Mouse (Mus musculus) heart, embryonic 12.5 days (tissue): ENCODE data around the gene Tmem210. TPM values are rescaled to one million over a fixed set of nuclear protein-coding genes. Genes with fewer than 3 reads are reported as not detected.
A peak's percentile ranks its signal among the peaks of the same experiment; 100 is the strongest.

ENCODE experiments used
- ATAC-seq: fragments of 200-750 bp; cut with Nextera tagmentation; 2 replicates; pipeline ENCODE4 v1.8.0; 2017; ENCODE audit warnings: moderate TSS enrichment, moderate library complexity; ENCODE audit not compliant: insufficient number of reproducible peaks, low FRiP score
- H3K27ac ChIP-seq: fragments of 300-500 bp; sonication (generic); 2 replicates; pipeline ENCODE4 v1.5.1; 2016; ENCODE audit warnings: mild to moderate bottlenecking, moderate library complexity; ENCODE audit not compliant: poor library complexity, severe bottlenecking
- H3K27me3 ChIP-seq: fragments of 300-500 bp; sonication (generic); replicated peaks from 2 replicates; pipeline ENCODE4 v1.6.1; 2016; ENCODE audit warnings: mild to moderate bottlenecking, moderate library complexity
- H3K36me3 ChIP-seq: fragments of 300-500 bp; sonication (generic); 2 replicates; pipeline ENCODE4 v1.6.1; 2016; ENCODE audit warnings: mild to moderate bottlenecking, moderate library complexity
- H3K4me1 ChIP-seq: fragments of 300-500 bp; sonication (generic); replicated peaks from 2 replicates; pipeline ENCODE4 v1.6.1; 2016; ENCODE audit warnings: mild to moderate bottlenecking
- H3K4me2 ChIP-seq: fragments of 300-500 bp; sonication (generic); 2 replicates; pipeline ENCODE4 v1.6.1; 2016; ENCODE audit warnings: mild to moderate bottlenecking, moderate library complexity
- H3K4me3 ChIP-seq: fragments of 300-500 bp; sonication (generic); 2 replicates; pipeline ENCODE4 v1.5.1; 2016; ENCODE audit warnings: mild to moderate bottlenecking
- H3K9ac ChIP-seq: fragments of 300-500 bp; sonication (generic); 2 replicates; pipeline ENCODE4 v1.6.1; 2016; ENCODE audit warnings: mild to moderate bottlenecking, moderate library complexity
- H3K9me3 ChIP-seq: fragments of 300-500 bp; sonication (generic); replicated peaks from 2 replicates; pipeline ENCODE4 v1.6.1; 2016; ENCODE audit warnings: mild to moderate bottlenecking, moderate library complexity
- WGBS: fragments of 180-500 bp; shearing (Covaris S2); methylation state at CpG from one replicate; pipeline ENCODE4 v1.1.7; 2016; 5-methylcytosine and 5-hydroxymethylcytosine counted together
- polyA plus RNA-seq: library from polyadenylated mRNA; unstranded; fragments of >200 nt; fragmentation: Nextera tagmentation; extraction: Ambion mirVana; gene quantifications from 2 replicates; pipeline ENCODE4 v1.2.1, GENCODE M21; 2016

The Tmem210 gene
- polyA plus RNA-seq = not detected in 2 replicates

DNA sequence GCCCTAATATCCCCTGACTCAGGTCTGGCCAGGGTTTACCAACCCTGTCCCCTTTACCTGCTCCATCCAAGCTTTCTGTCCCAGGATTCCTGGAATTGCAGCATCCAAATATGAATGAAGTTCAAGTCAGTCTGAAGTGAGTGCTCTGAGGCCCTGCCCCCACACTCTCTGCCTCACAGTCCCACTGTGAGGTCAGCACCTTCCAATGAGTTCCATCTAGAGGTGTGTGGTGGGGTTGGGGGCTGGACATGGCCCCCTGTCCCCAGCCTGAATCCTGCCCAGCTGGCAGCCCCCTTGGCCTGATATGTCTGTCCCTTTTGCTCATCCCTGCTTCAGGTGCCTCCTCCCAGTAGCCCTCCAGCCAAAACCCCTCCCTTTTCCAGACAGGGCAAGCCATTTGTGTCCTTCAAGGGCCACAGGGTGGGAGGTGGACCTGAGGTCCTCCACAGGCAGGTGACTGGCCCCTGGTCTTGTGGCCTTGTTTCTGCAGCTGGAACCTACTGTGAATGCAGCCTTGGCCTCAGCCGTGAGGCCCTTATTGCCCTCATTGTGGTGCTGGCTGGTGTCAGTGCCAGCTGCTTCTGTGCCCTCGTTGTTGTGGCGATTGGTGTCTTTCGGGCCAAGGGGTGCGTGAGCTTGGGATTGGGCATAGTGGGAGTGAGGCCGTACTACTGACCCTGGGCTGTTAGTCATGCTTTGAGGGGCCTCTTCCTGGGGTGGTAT lies at the start of gene Tmem210:
Gene Tmem210, plus strand, starts transcription at position 219 of the 723 bp plus-strand sequence.
- no peak within 1 kb of the TSS for H3K27ac ChIP-seq
- no peak within 1 kb of the TSS for H3K4me2 ChIP-seq
- peaks cover 33% of the 10 kb centered on the region for H3K36me3 ChIP-seq
- no peak within 1 kb of the TSS for H3K9ac ChIP-seq
- ATAC-seq = no peak
- H3K4me3 ChIP-seq = no peak within 1 kb of the TSS
- 85% methylated on average over 6 of the region's 6 CpGs for WGBS
- H3K9me3 ChIP-seq = no peaks in the 10 kb centered on the region
- H3K27me3 ChIP-seq = peaks cover 67% of the 10 kb centered on the region
- H3K4me1 ChIP-seq = peaks cover 45% of the 10 kb centered on the region

GRCm38 (mm10) chr2:25239766-25240165 lies 48.2 kb upstream of the Tmem210 start:
- H3K4me2 ChIP-seq = no peak overlapping the region
- H3K9me3 ChIP-seq = no peaks in the 10 kb centered on the region
- H3K9ac ChIP-seq = no peak overlapping the region
- peaks cover 25% of the 10 kb centered on the region for H3K4me1 ChIP-seq
- ATAC-seq = no peak
- H3K27me3 ChIP-seq = peaks cover 56% of the 10 kb centered on the region
- no peak overlapping the region for H3K4me3 ChIP-seq
- no peak overlapping the region for H3K27ac ChIP-seq
- H3K36me3 ChIP-seq = no peaks in the 10 kb centered on the region
- WGBS = 80% methylated on average over 3 of the region's 3 CpGs

DNA sequence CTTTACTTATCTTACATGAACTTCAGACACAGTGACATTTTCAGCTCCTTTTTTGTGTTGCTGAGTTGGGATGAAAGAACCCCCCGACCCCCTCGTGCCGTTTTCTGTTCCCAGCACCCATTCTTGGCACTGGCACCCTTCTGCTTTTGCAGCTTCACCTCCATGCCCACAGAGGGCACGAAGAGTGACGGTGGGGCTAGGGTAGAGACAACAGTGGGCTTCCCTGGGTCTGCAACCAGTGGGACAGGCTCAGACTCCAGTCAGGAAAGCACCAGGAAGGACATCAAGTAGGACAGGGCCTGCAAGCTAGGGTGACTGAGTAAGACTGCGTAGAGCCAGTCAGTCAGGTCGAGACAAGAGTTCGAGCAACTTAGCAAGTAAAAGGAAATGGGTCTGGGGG lies 47.6 kb upstream of the Tmem210 start:
- no peak overlapping the region for H3K27ac ChIP-seq
- 0 out of 2 replicates have a peak, but pooled peaks cover 2% of the 10 kb centered on the region for H3K36me3 ChIP-seq
- peak overlapping the region; percentile 15; the same call in 1 of the 2 replicates for H3K9ac ChIP-seq
- peak overlapping the region; percentile 60 for H3K4me3 ChIP-seq
- WGBS = 54% methylated on average over 8 of the region's 8 CpGs
- H3K27me3 ChIP-seq = peaks cover 50% of the 10 kb centered on the region
- no peak for ATAC-seq
- no peaks in the 10 kb centered on the region for H3K9me3 ChIP-seq
- H3K4me2 ChIP-seq = peak overlapping the region; percentile 95
- H3K4me1 ChIP-seq = peaks cover 25% of the 10 kb centered on the region

- Histone ChIP-seq H3K36me3 (0 out of 2 replicates have a peak, but pooled peaks cover 7% of the 10 kb centered on the region), H3K4me3 (peak overlapping the region; percentile 60), H3K4me2 (peak overlapping the region; percentile 95), H3K4me1 (peaks cover 25% of the 10 kb centered on the region), H3K27ac (no peak overlapping the region), H3K9me3 (no peaks in the 10 kb centered on the region), H3K27me3 (peaks cover 46% of the 10 kb centered on the region), H3K9ac (peak overlapping the region; percentile 15; the same call in 1 of the 2 replicates)
- ATAC-seq = peak; percentile 66
- WGBS = 1% methylated on average over 29 of the region's 29 CpGs
These were observed 47.1 kb upstream of the Tmem210 start for GRCm38 (mm10) chr2:25240723-25241437.

- Histone ChIP-seq H3K4me3 (peak overlapping the region; percentile 60), H3K27me3 (peaks cover 41% of the 10 kb centered on the region), H3K36me3 (0 out of 2 replicates have a peak, but pooled peaks cover 12% of the 10 kb centered on the region), H3K9me3 (no peaks in the 10 kb centered on the region), H3K4me2 (peak overlapping the region; percentile 95), H3K27ac (no peak overlapping the region), H3K4me1 (peaks cover 25% of the 10 kb centered on the region), H3K9ac (no peak overlapping the region)
- 22% methylated on average over 6 of the region's 6 CpGs for WGBS
- no peak for ATAC-seq
These were observed 46.5 kb upstream of the Tmem210 start for GRCm38 (mm10) chr2:25241438-25241775.

DNA sequence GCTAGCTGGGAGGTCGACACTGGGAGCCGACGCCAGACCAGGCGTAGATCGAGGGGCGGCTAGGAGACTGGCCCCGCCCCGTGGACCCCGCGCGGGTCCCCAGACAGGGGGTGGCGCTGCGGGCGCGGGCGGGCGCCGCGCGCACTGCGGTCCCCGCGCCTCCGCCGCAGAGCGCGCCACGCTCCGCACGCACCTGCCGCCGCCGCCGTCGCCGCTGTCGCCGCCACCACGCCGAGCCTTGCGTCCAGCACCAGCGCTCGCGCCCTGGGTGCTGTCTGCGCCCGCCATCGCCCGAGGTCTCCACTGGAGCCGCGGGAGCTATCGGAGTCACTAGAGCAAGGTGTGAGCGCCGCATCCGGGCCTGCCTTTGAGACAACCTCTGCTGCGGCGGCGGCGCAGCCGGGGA lies 45.8 kb upstream of the Tmem210 start, which contains the start of the genes Rnf208 and Cysrt1:
Gene Rnf208, plus strand, starts transcription at position 155 of the 406 bp plus-strand sequence.
Gene Cysrt1, minus strand, starts transcription at position 352 of the 406 bp plus-strand sequence.
- no peaks in the 10 kb centered on the region for H3K9me3 ChIP-seq
- no peak for ATAC-seq
- H3K36me3 ChIP-seq = 0 out of 2 replicates have a peak, but pooled peaks cover 12% of the 10 kb centered on the region
- WGBS = under 1% methylated on average over 59 of the region's 59 CpGs
- H3K27ac ChIP-seq = no peak within 1 kb of the TSS
- peaks cover 41% of the 10 kb centered on the region for H3K27me3 ChIP-seq
- peak within 1 kb of the TSS; percentile 60 for H3K4me3 ChIP-seq
- H3K9ac ChIP-seq = peak within 1 kb of the TSS; percentile 66
- H3K4me1 ChIP-seq = peaks cover 25% of the 10 kb centered on the region
- peak within 1 kb of the TSS; percentile 95 for H3K4me2 ChIP-seq

DNA sequence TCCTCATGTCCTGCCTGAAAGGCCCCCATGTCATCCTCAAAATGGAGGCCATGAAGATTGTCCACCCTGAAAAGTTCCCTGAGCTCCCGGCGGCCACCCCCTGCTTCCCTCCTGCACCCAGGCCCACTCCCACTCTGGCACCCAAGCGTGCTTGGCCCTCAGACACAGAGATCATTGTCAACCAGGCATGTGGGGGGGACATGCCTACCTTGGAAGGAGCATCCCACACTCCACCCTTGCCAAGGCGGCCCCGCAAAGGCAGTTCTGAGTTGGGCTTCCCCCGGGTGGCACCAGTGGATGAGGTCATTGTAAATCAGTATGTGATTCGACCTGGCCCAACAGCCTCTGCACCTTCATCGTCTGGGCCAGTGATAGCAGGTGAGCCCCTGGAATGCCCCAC lies 44.6 kb upstream of the Tmem210 start:
- 75% methylated on average over 8 of the region's 8 CpGs for WGBS
- Histone ChIP-seq H3K36me3 (peaks cover 23% of the 10 kb centered on the region), H3K27ac (no peak overlapping the region), H3K27me3 (peaks cover 41% of the 10 kb centered on the region), H3K4me3 (no peak overlapping the region), H3K9ac (no peak overlapping the region), H3K9me3 (no peaks in the 10 kb centered on the region), H3K4me1 (peaks cover 25% of the 10 kb centered on the region), H3K4me2 (no peak overlapping the region)
- no peak for ATAC-seq

- Histone ChIP-seq H3K4me2 (no peak overlapping the region), H3K4me1 (peaks cover 25% of the 10 kb centered on the region), H3K4me3 (no peak overlapping the region), H3K9me3 (no peaks in the 10 kb centered on the region), H3K27me3 (peaks cover 36% of the 10 kb centered on the region), H3K27ac (no peak overlapping the region), H3K36me3 (peaks cover 31% of the 10 kb centered on the region), H3K9ac (no peak overlapping the region)
- ATAC-seq = no peak
- WGBS = 85% methylated on average over 4 of the region's 4 CpGs
These were observed 43.8 kb upstream of the Tmem210 start for GRCm38 (mm10) chr2:25244144-25244543.

GRCm38 (mm10) chr2:25246183-25247072 lies 41.5 kb upstream of the Tmem210 start, which contains the start of gene AL732309.1:
TSS of gene AL732309.1 (minus strand) at chr2:25246863.
- H3K4me1 ChIP-seq = peaks cover 14% of the 10 kb centered on the region
- H3K36me3 ChIP-seq = peaks cover 54% of the 10 kb centered on the region
- ATAC-seq = no peak
- H3K27ac ChIP-seq = no peak within 1 kb of the TSS
- H3K4me3 ChIP-seq = no peak within 1 kb of the TSS
- 88% methylated on average over 10 of the region's 10 CpGs for WGBS
- no peak within 1 kb of the TSS for H3K9ac ChIP-seq
- no peaks in the 10 kb centered on the region for H3K9me3 ChIP-seq
- H3K27me3 ChIP-seq = peaks cover 25% of the 10 kb centered on the region
- H3K4me2 ChIP-seq = no peak within 1 kb of the TSS

DNA sequence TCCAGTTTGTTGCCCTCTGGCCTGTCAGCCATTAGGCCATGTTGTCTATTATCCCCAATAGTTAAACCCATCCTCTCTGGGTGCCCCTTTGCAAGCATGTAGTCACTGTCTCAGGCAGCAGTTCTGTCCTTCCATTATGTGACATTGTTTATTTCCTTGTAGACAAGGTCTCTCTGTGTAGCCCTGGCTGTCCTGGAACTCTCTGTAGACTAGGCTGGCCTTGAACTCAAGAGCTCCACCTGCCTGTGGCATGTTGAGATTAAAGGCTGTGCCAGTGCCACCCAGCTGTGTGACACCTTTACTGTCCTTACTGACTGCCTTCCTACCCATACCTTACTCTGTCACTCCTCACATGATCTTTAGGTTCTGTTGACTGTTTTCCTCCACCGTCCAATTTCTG lies 35.6 kb upstream of the Tmem210 start:
- H3K36me3 ChIP-seq = peaks cover 54% of the 10 kb centered on the region
- WGBS = 78% methylated on average over 1 of the region's 1 CpGs
- H3K4me3 ChIP-seq = no peak overlapping the region
- ATAC-seq = no peak
- no peaks in the 10 kb centered on the region for H3K9me3 ChIP-seq
- H3K4me1 ChIP-seq = peaks cover 17% of the 10 kb centered on the region
- H3K27me3 ChIP-seq = no peaks in the 10 kb centered on the region
- H3K9ac ChIP-seq = no peak overlapping the region
- no peak overlapping the region for H3K27ac ChIP-seq
- no peak overlapping the region for H3K4me2 ChIP-seq
